Mouse (Mus musculus) testis, adult 2 months (tissue): ENCODE results near the gene Asb16. TPM values are rescaled to one million over a fixed set of nuclear protein-coding genes. Genes with fewer than 3 reads are reported as not detected.

ENCODE experiments used
- H3K27ac ChIP-seq: fragments of 200-500 bp; 2 replicates; pipeline ENCODE4 v1.5.1; 2012; ENCODE audit warnings: low read depth, low read length; ENCODE audit not compliant: control insufficient read depth, insufficient read depth
- H3K27me3 ChIP-seq: fragments of 200-500 bp; 2 replicates; pipeline ENCODE4 v1.6.1; 2012; ENCODE audit warnings: mild to moderate bottlenecking, low read length, moderate library complexity; ENCODE audit not compliant: control insufficient read depth, insufficient read depth
- H3K36me3 ChIP-seq: fragments of 200-500 bp; 2 replicates; pipeline ENCODE4 v1.6.1; 2012; ENCODE audit warnings: mild to moderate bottlenecking, low read length; ENCODE audit not compliant: control insufficient read depth, insufficient read depth
- H3K4me1 ChIP-seq: fragments of 200-500 bp; 2 replicates; pipeline ENCODE4 v1.6.1; 2012; ENCODE audit warnings: low read length; ENCODE audit not compliant: control insufficient read depth, insufficient read depth
- H3K4me3 ChIP-seq: fragments of 200-500 bp; 2 replicates; pipeline ENCODE4 v1.5.1; 2012; ENCODE audit warnings: low read depth, mild to moderate bottlenecking, low read length, moderate library complexity, mixed read lengths; ENCODE audit not compliant: control insufficient read depth
- CTCF ChIP-seq: fragments of 200-500 bp; IDR thresholded peaks from 2 replicates; pipeline ENCODE4 v1.5.1; 2012; ENCODE audit warnings: low read depth, mild to moderate bottlenecking, inconsistent platforms, low read length, moderate library complexity; ENCODE audit not compliant: control insufficient read depth, insufficient read depth, insufficient replicate concordance
- POLR2A ChIP-seq: fragments of 200-500 bp; IDR thresholded peaks from 2 replicates; pipeline ENCODE4 v1.6.1; 2012; ENCODE audit warnings: low read depth, mild to moderate bottlenecking, inconsistent platforms, low read length, moderate library complexity; ENCODE audit not compliant: control insufficient read depth
- polyA plus RNA-seq: library from polyadenylated mRNA; depleted of rRNA; stranded (reverse); fragments of >200 nt; gene quantifications from 2 replicates; pipeline ENCODE4 v1.2.3, GENCODE M21; 2012

Gene Asb16
- polyA plus RNA-seq, 1 experiment = 0.10 TPM

- Histone ChIP-seq H3K4me1 (peaks cover 21% of the 10 kb centered on the region), H3K27me3 (no peaks in the 10 kb centered on the region), H3K4me3 (no peak overlapping the region), H3K27ac (no peak overlapping the region), H3K36me3 (no peaks in the 10 kb centered on the region)
- no peak for TF ChIP-seq CTCF
- no peak for TF ChIP-seq POLR2A
These were observed 36.8 kb downstream of the Asb16 start for GRCm38 (mm10) chr11:102305359-102305758.

- no peak overlapping the region for H3K4me3 ChIP-seq
- H3K27me3 ChIP-seq = no peaks in the 10 kb centered on the region
- H3K27ac ChIP-seq = no peak overlapping the region
- H3K4me1 ChIP-seq = peaks cover 30% of the 10 kb centered on the region
- TF ChIP-seq POLR2A (no peak), CTCF (no peak)
- no peaks in the 10 kb centered on the region for H3K36me3 ChIP-seq
These were observed 39.6 kb downstream of the Asb16 start for GRCm38 (mm10) chr11:102308104-102308503.

- TF ChIP-seq CTCF = peak; percentile 97
- peak; percentile 47 for TF ChIP-seq POLR2A
- Histone ChIP-seq H3K4me1 (peaks cover 30% of the 10 kb centered on the region), H3K27ac (peak overlapping the region; percentile 7; the same call in 1 of the 2 replicates), H3K4me3 (peak overlapping the region; percentile 84), H3K36me3 (no peaks in the 10 kb centered on the region), H3K27me3 (no peaks in the 10 kb centered on the region)
These were observed 40.4 kb downstream of the Asb16 start for GRCm38 (mm10) chr11:102308979-102309378.

GRCm38 (mm10) chr11:102309821-102310617, 41.5 kb downstream of the Asb16 start:
- Histone ChIP-seq H3K4me3 (peak overlapping the region; percentile 84; the same call in 1 of the 2 replicates), H3K27me3 (no peaks in the 10 kb centered on the region), H3K36me3 (no peaks in the 10 kb centered on the region), H3K4me1 (peaks cover 30% of the 10 kb centered on the region), H3K27ac (peak overlapping the region; percentile 7; the same call in 1 of the 2 replicates)
- TF ChIP-seq POLR2A = no peak
- no peak for TF ChIP-seq CTCF

- Histone ChIP-seq H3K27ac (no peak overlapping the region), H3K4me1 (peaks cover 30% of the 10 kb centered on the region), H3K4me3 (peak overlapping the region; percentile 40), H3K36me3 (no peaks in the 10 kb centered on the region), H3K27me3 (no peaks in the 10 kb centered on the region)
- no peak for TF ChIP-seq CTCF
- TF ChIP-seq POLR2A = no peak
These were observed 42.5 kb downstream of the Asb16 start for GRCm38 (mm10) chr11:102310768-102311695.

GRCm38 (mm10) chr11:102311966-102312365, 43.4 kb downstream of the Asb16 start:
- H3K4me3 ChIP-seq = no peak overlapping the region
- H3K27ac ChIP-seq = no peak overlapping the region
- H3K4me1 ChIP-seq = peaks cover 36% of the 10 kb centered on the region
- TF ChIP-seq CTCF (no peak), POLR2A (no peak)
- no peaks in the 10 kb centered on the region for H3K27me3 ChIP-seq
- no peaks in the 10 kb centered on the region for H3K36me3 ChIP-seq

GRCm38 (mm10) chr11:102312586-102312985, 44.0 kb downstream of the Asb16 start:
- Histone ChIP-seq H3K4me3 (no peak overlapping the region), H3K27ac (no peak overlapping the region), H3K27me3 (no peaks in the 10 kb centered on the region; the same call in 1 of the 2 replicates), H3K36me3 (no peaks in the 10 kb centered on the region), H3K4me1 (peaks cover 40% of the 10 kb centered on the region)
- TF ChIP-seq CTCF (no peak), POLR2A (no peak)
